Mouse (Mus musculus) megakaryocyte, embryonic 14.5 days (primary cell): ENCODE measurements around the gene Fam43b.

Source experiments
- FLI1 ChIP-seq: IDR thresholded peaks from 2 replicates; pipeline ENCODE4 v1.6.1; 2012; ENCODE audit warnings: low read length, inconsistent platforms, mixed read lengths
- GATA1 ChIP-seq: IDR thresholded peaks from 3 replicates; pipeline ENCODE4 v1.6.1; 2012; ENCODE audit warnings: mixed read lengths, low read length, inconsistent platforms, borderline replicate concordance

DNA sequence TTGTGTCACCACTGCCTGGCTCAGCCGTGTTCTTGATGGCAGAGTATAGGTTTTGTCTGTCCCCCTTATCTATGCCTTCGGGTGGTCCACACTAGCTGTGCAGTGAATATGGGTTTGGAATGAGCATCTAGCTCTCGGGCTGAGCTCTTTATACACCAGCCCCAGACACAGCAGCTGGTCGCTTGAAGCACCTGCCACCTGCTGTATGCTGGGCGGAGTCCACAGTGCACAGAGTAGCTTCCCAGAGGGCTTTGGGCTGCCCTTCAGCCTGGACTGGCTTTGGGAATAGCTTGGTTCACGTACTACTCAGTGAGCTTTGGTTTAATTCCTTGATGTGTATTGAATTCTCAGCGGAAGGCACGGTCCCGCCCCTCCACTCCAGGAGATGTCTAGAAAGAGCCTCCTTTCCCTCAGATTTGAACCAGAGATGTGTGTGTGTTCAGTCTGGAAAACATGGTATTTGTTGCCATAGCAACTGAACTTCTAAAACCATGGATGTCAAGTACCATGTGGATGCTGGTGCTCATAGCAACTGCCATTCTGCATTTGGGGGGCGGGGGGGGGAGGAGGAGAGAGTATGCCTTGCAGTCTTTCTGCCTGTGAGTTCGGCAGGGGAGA lies 22.1 kb upstream of the Fam43b start:
- TF ChIP-seq GATA1 = no peak
- TF ChIP-seq FLI1 = no peak
